Mouse (Mus musculus) liver, embryonic 16.5 days (tissue): ENCODE results near the gene Ctsc. TPM values are rescaled to one million over a fixed set of nuclear protein-coding genes. Genes with fewer than 3 reads are reported as not detected.

ENCODE experiments used
- ATAC-seq: fragments of 200-750 bp; cut with Nextera tagmentation; 2 replicates; pipeline ENCODE4 v1.8.0; 2017; ENCODE audit warnings: low read depth, mild to moderate bottlenecking, moderate number of reproducible peaks, moderate library complexity
- H3K27ac ChIP-seq: fragments of 300-500 bp; sonication (generic); 2 replicates; pipeline ENCODE4 v1.5.1; 2014; ENCODE audit warnings: mild to moderate bottlenecking, low read length
- H3K27me3 ChIP-seq: fragments of 300-500 bp; sonication (generic); 2 replicates; pipeline ENCODE4 v1.6.1; 2014; ENCODE audit warnings: low read depth, low read length, mixed read lengths; ENCODE audit not compliant: control insufficient read depth, insufficient read depth
- H3K36me3 ChIP-seq: fragments of 300-500 bp; sonication (generic); 2 replicates; pipeline ENCODE4 v1.6.1; 2014; ENCODE audit warnings: mild to moderate bottlenecking; ENCODE audit not compliant: control insufficient read depth, insufficient read depth
- H3K4me1 ChIP-seq: fragments of 300-500 bp; sonication (generic); 2 replicates; pipeline ENCODE4 v1.6.1; 2014; ENCODE audit warnings: low read depth, low read length, mixed read lengths; ENCODE audit not compliant: control insufficient read depth
- H3K4me2 ChIP-seq: fragments of 300-500 bp; sonication (generic); 2 replicates; pipeline ENCODE4 v1.6.1; 2014; ENCODE audit warnings: low read depth, low read length, mixed read lengths
- H3K4me3 ChIP-seq: fragments of 300-500 bp; sonication (generic); 2 replicates; pipeline ENCODE4 v1.5.1; 2014; ENCODE audit warnings: low read depth, mild to moderate bottlenecking, low read length
- H3K9ac ChIP-seq: fragments of 300-500 bp; sonication (generic); 2 replicates; pipeline ENCODE4 v1.6.1; 2014; ENCODE audit warnings: low read depth, low read length
- H3K9me3 ChIP-seq: fragments of 300-500 bp; sonication (generic); replicated peaks from 2 replicates; pipeline ENCODE4 v1.6.1; 2016; ENCODE audit warnings: low read length; ENCODE audit not compliant: control insufficient read depth
- WGBS: fragments of 180-500 bp; shearing (Covaris S2); extraction: QIAGEN DNeasy Blood & Tissue Kit; methylation state at CpG from one replicate; pipeline ENCODE4 v1.1.7; 2014; ENCODE audit not compliant: insufficient replicate concordance; 5-methylcytosine and 5-hydroxymethylcytosine counted together
- polyA plus RNA-seq: library from polyadenylated mRNA; unstranded; fragments of >200 nt; fragmentation: Nextera tagmentation; extraction: Ambion mirVana; gene quantifications from 2 replicates; pipeline ENCODE4 v1.2.1, GENCODE M21; 2015

Gene Ctsc
- polyA plus RNA-seq, 1 experiment from 2014 or later: 50.5 TPM

DNA sequence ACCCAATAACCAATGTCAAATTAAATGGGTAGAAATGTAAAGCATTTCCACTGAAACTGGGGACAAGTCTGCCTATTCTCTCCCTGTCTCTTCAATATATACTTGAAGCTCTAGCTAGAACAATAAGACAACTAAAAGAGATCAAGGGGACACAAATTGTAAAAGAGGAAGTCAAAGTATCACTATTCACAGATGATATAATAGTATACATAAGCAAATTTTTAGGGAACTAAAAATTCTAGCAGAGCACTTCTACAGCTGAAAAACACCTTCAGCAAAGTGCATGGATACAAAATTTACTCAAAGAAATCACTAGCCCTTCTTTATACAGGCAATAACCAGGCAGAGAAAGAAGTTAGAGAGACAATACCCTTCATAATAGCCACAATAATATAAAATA, 23.0 kb upstream of the Ctsc start:
- no peaks in the 10 kb centered on the region for H3K36me3 ChIP-seq

DNA sequence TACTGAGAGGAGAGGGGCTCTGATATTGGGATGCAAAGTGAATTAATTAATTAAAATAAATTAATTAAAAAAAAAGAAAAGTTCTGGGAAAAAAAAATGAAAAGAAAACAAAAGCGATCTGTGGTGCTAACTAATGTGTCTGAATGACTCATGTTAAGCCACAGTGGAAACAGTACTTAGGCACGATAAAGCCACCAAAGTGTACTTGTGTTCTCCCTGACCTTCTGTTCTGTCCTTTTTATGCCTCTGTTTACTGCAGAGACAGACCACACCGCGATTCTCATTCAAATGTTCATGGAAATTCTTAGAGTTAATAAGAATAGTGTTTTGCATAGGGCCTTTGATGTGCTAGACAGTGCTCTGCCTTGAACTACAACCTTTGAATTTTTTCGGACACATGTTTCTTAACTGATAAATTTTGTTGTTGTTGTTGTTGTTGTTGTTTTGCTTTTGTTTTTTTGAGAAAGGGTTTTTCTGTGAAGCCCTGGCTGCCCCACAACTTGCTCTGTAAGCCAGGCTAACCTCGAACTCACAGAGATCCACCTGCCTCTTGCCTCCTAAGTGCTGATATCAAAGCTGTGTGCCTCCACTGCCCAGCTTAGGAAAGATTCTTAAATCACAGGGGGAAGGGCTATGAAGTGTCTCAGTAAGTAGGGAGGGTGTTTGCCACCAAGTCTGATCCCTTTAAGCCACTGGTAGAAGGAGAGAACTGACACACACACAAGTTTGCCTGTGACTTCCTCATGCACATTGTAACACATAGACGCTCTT, 18.5 kb upstream of the Ctsc start:
- Histone ChIP-seq H3K9ac (no peak overlapping the region), H3K27ac (no peak overlapping the region), H3K27me3 (no peaks in the 10 kb centered on the region), H3K4me2 (no peak overlapping the region), H3K4me1 (no peaks in the 10 kb centered on the region), H3K9me3 (no peaks in the 10 kb centered on the region), H3K36me3 (no peaks in the 10 kb centered on the region), H3K4me3 (no peak overlapping the region)
- no peak for ATAC-seq
- WGBS: 51% methylated on average over 7 of the region's 7 CpGs

More for the DNA sequence above, 23.0 kb upstream of the Ctsc start:
- Histone ChIP-seq H3K4me3 (no peak overlapping the region), H3K27me3 (no peaks in the 10 kb centered on the region), H3K9ac (no peak overlapping the region), H3K9me3 (no peaks in the 10 kb centered on the region), H3K27ac (no peak overlapping the region), H3K4me2 (no peak overlapping the region), H3K4me1 (no peaks in the 10 kb centered on the region)
- no peak for ATAC-seq

DNA sequence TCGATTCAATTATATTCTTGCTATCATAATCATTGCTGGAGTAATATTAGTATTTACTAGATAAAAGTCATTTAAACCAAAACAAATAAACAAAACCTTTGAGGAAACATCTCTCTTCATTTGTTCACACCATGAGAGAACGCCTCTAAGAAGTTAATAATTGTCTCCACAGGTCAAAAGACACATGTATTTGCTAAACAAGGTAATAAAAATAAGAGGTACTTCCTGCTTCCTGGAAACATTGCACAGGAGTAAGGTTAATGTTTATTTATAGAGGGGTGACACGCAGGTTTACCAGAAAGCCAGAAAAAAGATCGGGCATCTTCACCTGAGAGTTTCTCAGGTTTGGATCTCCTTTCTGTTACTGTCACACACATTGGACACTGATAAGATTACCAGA, 16.1 kb upstream of the Ctsc start:
- 56% methylated on average over 4 of the region's 4 CpGs for WGBS
- Histone ChIP-seq H3K9ac (no peak overlapping the region), H3K27me3 (no peaks in the 10 kb centered on the region), H3K4me3 (no peak overlapping the region), H3K36me3 (no peaks in the 10 kb centered on the region), H3K9me3 (no peaks in the 10 kb centered on the region), H3K4me1 (no peaks in the 10 kb centered on the region), H3K27ac (no peak overlapping the region), H3K4me2 (no peak overlapping the region)
- no peak for ATAC-seq

DNA sequence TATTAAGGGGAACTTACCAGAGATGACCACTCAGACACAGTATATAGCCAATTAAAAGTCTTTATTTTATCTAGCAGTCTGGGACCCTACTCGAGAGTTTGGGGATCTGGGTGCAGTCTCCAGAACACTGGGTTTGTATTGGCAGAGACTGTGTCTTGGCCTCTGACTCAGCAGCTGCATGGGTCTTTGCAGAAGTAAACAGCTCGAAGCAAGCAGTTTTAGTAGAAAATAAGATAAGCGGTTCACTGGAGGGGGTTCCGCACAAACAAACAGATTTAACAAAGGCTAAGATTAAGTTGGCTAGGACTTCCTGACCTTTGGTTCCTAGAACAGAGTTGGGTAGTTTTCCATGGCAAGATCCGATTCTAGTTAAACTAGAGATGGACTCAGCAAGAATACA, 13.0 kb upstream of the Ctsc start:
- Histone ChIP-seq H3K4me1 (no peaks in the 10 kb centered on the region), H3K9ac (no peak overlapping the region), H3K9me3 (no peaks in the 10 kb centered on the region), H3K36me3 (no peaks in the 10 kb centered on the region), H3K27ac (no peak overlapping the region), H3K4me2 (no peak overlapping the region), H3K4me3 (no peak overlapping the region), H3K27me3 (no peaks in the 10 kb centered on the region)
- 53% methylated on average over 5 of the region's 5 CpGs for WGBS
- ATAC-seq: no peak

DNA sequence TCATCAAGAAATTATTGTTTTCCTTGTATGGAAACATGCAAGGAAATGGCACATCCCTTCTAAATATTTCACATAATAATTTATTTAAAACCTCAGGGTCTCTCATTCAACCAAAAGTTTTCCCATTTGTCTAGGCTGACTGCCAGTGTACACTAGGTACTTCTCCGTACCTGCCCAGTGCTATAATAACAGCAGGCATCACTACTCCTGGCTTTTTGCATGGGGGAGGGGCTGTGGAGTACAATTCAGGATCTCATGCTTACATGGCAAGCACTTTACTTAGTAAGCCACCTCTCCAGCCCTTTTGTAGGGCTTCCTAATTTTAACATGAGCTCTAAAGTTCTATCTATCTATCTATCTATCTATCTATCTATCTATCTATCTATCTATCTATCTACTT, 8.0 kb upstream of the Ctsc start:
- no peak for ATAC-seq
- H3K9me3 ChIP-seq: no peaks in the 10 kb centered on the region
- no peak overlapping the region for H3K9ac ChIP-seq
- no peak overlapping the region for H3K4me2 ChIP-seq
- WGBS: 50% methylated on average over 1 of the region's 1 CpGs
- no peaks in the 10 kb centered on the region for H3K27me3 ChIP-seq
- H3K4me3 ChIP-seq: no peak overlapping the region
- no peak overlapping the region for H3K27ac ChIP-seq
- no peaks in the 10 kb centered on the region for H3K36me3 ChIP-seq
- H3K4me1 ChIP-seq: no peaks in the 10 kb centered on the region

DNA sequence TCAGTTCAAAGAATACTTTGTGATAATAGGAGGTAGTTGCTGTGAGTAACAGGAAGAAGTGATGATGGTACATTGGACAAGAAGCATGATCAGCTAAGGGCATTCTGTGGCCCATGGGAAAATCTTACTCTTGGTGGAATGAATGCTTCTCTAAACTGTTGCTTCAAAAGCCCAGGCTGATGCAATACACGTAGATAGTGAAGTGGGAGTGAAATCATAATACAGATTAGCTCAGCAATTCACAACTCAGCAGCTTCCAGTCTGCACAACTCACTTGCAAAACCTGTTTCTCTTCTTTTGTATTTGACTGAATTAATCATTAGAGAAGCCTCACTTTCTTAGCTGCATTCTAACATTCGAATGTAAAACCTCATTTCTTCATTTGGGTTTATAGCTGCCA, 6.4 kb upstream of the Ctsc start:
- Histone ChIP-seq H3K36me3 (no peaks in the 10 kb centered on the region), H3K4me1 (no peaks in the 10 kb centered on the region), H3K27ac (no peak overlapping the region), H3K4me3 (no peak overlapping the region), H3K4me2 (no peak overlapping the region), H3K9ac (no peak overlapping the region), H3K27me3 (no peaks in the 10 kb centered on the region), H3K9me3 (no peaks in the 10 kb centered on the region)
- WGBS: 23% methylated on average over 2 of the region's 2 CpGs
- ATAC-seq: no peak

DNA sequence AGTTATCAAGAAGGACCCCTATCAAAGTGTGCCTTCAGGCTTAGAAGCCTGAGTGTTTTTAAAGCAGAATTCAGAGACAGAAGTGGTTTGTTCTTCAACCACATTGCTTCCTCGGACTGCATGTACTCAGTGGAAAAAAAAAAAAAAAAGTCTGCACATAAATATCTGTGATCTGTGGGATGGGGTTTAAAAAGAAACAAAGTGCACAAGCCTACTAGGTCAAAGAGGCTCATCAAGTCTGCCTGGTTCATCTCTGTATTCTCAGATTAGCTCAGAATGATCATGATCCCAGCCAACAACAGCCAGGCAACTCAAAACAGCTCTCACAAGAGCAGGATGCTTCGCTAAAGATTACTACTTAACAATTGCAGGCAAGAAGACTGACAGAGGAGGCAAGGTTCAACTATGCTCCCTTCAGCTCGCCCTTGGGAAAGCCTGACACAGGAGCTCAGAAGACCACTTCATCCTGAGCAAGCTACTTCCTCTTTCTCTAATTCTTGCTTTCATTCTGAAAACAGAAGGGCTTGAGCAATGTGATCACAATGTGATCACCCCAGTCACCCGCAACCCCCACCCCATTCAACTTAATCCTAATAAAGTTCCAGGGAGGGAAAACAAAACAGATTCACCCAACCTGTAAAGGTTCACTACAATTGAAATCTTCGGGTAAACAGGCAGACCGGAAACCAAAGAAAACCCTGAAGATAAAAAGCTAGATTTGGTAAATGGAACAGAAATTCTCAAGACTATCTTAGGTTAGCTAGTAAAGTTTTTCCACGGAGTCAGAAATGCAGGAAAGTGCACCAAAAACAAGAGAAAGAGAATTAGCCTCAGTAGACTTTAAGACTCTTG, 745 bp upstream of the Ctsc start:
- 9% methylated on average over 7 of the region's 7 CpGs for WGBS
- Histone ChIP-seq H3K4me2 (peak overlapping the region; percentile 76), H3K4me3 (peak overlapping the region; percentile 59; the same call in 1 of the 2 replicates), H3K36me3 (no peaks in the 10 kb centered on the region), H3K27ac (no peak overlapping the region), H3K9ac (no peak overlapping the region), H3K9me3 (no peaks in the 10 kb centered on the region), H3K27me3 (no peaks in the 10 kb centered on the region), H3K4me1 (no peaks in the 10 kb centered on the region; the same call in 1 of the 2 replicates)
- 0 out of 2 replicates have a peak, but pooled peaks have one; percentile 17 for ATAC-seq

DNA sequence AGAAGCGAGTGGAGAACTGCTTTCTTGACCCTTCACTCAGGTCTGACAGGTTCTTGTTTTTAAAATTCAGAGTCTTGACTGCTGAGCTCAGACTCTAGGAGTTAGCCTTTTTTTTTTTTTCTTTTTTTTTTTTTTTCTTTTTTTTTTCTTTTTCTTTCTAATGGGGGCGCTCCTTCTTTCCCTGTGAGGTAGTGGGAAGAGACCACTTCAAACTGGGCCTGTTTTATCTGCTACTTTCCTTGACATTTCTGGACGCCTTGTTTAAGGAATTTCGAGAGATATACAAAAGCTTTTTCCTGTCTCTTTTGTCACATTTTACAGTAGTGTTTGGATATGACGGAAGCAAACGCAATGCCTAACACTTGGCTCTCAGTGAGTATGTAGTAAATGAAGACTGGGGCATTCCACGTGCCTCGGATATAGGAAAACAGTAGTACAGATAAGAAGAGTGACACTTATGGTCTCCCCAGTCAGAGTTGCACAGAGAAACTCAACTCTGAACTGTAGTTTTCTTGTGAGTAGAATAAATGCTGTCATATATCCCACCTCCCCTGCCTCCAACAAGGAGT, 827 bp downstream of the Ctsc start:
- Histone ChIP-seq H3K36me3 (no peaks in the 10 kb centered on the region), H3K27ac (0 out of 2 replicates have a peak overlapping the region, but pooled peaks have one; percentile 63), H3K9ac (no peak overlapping the region), H3K4me2 (peak overlapping the region; percentile 76), H3K4me1 (no peaks in the 10 kb centered on the region; the same call in 1 of the 2 replicates), H3K4me3 (peak overlapping the region; percentile 59), H3K9me3 (no peaks in the 10 kb centered on the region), H3K27me3 (no peaks in the 10 kb centered on the region)
- no peak for ATAC-seq
- 12% methylated on average over 8 of the region's 8 CpGs for WGBS

DNA sequence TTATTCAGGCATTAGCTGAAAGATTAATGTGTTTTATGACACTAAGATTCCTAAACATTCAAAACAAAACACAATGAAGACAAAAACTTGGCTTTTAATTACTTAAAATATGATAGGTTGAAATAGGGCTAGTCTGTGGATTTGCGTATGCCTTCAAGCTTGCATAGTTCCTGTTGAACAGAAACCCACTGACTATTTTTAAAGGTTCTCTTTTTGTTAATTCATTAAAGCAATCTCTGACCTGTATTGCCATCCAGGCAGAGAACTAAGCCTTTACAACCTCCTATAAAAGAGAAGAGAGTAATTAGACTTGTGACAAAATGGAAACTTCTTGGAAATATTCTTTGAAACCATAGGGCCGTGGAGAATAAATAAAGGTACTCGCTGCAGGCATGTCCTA, 7.4 kb downstream of the Ctsc start:
- H3K4me2 ChIP-seq: no peak overlapping the region
- 76% methylated on average over 3 of the region's 3 CpGs for WGBS
- no peaks in the 10 kb centered on the region for H3K27me3 ChIP-seq
- H3K9me3 ChIP-seq: no peaks in the 10 kb centered on the region
- no peak overlapping the region for H3K4me3 ChIP-seq
- no peak overlapping the region for H3K27ac ChIP-seq
- ATAC-seq: no peak
- no peak overlapping the region for H3K9ac ChIP-seq
- no peaks in the 10 kb centered on the region for H3K4me1 ChIP-seq
- H3K36me3 ChIP-seq: no peaks in the 10 kb centered on the region
